Mouse (Mus musculus): ENCODE results near the gene Krtap19-9b.

Gene Krtap19-9b

DNA sequence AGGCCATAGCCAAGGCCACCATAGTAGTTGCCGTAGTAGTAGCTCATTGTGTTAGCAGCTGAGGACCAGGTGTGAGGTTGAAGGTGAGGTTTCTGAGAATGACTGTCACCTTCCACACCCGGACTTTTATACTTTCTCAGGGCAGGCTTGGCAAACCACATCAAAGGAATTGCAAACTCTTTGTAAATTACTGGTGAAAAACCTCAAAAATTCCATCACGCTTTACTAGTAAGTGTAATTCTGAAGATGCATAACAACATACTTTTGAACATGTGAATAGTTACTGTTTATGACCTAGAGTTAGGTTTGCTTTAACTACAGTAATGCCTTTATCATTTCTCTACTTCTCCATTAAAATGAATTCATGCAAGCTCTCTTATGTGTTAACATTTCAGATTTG, at the start of gene Krtap19-9b:
TSS of gene Krtap19-9b (minus strand) at position 101 of the 400 bp plus-strand sequence.
- in situ Hi-C loops (cut with MboI, MseI), result no loop called here

DNA sequence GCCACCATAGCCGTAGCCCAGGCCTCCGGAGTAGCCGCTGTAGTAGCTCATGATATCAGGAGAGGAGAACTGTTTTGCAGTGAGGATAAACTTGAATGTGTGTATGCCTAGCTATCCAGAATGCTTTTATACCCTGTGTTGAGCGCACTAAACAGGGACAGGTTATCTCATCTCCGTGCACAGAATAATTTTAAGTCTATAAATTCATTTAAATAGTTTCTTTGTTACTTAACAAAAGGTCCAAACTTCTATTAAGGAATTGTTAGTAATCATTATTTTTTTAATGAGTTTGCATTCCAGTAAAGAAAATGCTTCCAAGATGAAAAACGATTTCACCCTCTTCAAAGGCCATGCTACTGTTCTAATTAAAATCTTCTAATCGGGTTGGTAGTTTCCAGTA, 30.7 kb upstream of the Krtap19-9b start, which contains the start of gene Krtap16-3:
TSS of gene Krtap16-3 (minus strand) at position 101 of the 400 bp plus-strand sequence.
- in situ Hi-C loops (cut with MboI, MseI), result no loop called here

DNA sequence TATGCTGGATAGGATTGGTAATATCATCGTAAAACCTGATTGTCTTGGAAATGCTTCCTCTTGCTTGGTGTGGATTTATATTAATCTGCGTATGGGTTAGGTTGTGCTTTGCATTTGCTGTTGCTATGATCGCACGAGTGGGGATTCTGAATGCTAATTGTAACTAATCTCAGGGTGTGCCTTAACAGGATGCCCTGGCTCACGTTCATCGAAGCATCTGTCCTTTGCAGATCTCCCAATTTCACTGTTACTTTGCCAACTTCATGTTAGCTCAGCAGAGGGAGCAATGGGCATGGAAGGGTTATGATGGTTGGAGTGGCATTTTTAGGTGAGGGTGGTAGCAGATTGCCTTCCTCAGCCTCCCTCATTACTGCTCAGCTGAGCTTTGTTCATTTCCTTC, 9.0 kb upstream of the Krtap19-9b start:
- in situ Hi-C loops (cut with MboI, MseI), result no loop called here

DNA sequence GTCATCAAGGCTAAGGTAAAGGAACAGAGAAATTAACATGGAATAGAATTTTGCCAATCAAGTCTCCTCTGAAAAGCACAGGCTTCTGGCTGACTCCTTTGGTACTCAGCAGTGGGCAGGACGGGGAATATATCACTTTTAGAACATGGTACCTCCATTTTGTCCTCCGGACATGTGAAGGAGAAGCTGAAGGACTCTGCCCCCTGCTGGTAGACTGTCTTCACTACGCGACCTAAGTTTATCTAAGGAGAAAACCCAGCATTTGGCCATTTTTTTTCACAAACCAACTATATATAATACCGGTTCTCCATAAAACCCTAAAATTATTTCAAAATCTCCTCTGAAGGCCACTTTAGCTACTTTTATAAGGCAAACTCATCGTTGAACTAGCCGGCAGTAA, 6.2 kb upstream of the Krtap19-9b start:
- in situ Hi-C loops (cut with MboI, MseI), result no loop called here

DNA sequence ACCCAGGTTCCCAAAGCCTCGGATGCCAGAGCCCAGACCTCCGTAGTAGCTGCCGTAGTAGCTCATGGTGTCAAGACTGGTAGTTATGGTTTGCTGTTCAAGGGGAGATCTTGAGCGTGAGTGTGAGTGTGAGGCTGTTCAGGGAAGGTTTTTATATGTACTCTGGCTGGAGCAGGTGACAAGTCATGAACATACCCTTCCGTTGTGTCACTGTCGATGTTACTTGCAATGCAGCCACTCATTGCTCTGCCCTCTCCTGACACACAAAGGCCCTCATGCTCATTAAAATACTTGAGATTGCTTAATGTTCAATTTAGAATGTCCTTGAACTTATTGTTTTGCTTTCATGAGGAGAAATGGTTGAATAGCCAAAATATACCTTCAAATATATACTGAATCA, 35.7 kb downstream of the Krtap19-9b start, which contains the start of gene Krtap19-5:
TSS of gene Krtap19-5 (minus strand) at position 101 of the 400 bp plus-strand sequence.
- in situ Hi-C loops (cut with MboI, MseI), result no loop called here

DNA sequence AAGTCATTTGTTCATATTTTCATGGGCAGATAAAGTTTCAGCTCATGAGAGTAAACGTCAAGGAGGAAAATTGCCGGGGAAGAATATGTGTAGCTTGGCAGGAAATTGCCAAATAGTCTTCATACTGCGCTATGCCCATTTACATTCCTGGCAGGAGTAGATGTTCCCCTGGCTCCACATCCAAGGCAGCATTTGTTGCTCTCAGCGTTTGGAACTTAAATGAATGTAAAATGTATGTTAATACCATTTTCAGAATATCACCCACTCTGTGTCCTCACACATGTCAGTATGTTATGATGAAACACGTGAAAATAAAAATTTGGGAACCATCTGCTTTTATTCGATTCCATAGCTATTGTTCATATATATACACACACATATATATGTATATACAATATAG, 45.2 kb downstream of the Krtap19-9b start:
- in situ Hi-C loops (cut with MboI, MseI), result no loop called here

DNA sequence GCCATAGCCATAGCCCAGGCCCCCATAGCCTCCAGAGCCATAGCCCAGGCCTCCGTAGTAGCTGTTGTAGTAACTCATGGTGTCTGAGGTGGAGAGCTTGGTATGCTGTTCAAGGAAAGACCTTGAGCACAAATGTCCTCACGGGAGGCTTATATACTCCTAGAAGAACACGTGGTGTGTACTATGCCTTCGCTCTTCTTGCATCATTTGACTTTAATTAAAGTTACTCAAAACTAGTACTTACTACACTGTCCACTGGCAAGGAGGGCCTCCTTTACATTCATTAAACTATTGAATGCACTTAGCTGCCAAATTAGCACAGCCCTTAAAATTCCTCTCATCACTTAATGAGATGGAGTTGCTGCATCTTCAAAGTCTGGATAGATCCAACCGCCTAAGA, 47.1 kb downstream of the Krtap19-9b start, which contains the start of gene Krtap19-4:
TSS of gene Krtap19-4 (minus strand) at position 101 of the 400 bp plus-strand sequence.
- in situ Hi-C loops (cut with MboI, MseI), result no loop called here

All from T-helper 2 cell (primary cell).